Mouse (Mus musculus) right cerebral cortex, postnatal 36 days (tissue): ENCODE measurements around the gene Bcl2l14.

Source experiments
- DNase-seq, 2 experiments: peaks; one replicate each; pipeline ENCODE4 v3.0.0; 2022; ENCODE audit warnings: low spot score in 2 of 2, mixed read lengths in 1 of 2

The Bcl2l14 gene

DNA sequence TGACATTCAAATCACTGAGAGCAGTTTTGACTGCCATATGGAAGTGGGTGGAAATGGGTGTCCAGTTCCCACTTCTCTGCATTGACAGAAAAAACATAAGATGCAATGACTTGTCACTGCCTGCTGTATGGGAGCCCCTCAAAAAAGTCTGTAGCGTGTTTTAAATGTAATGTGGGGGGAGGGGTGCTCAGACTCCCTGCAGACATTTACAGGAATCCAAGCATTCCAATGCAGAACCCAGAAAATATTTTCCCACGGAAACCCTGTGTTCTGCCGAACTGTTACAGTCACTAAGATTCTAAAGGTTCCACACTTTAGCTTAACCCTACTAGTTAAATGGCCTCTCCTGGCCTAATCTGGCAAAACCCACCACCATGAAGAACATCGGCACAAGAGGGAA lies at the start of gene Bcl2l14:
TSS of gene Bcl2l14 (plus strand) at position 301 of the 400 bp plus-strand sequence.
- DNase-seq = no peak

DNA sequence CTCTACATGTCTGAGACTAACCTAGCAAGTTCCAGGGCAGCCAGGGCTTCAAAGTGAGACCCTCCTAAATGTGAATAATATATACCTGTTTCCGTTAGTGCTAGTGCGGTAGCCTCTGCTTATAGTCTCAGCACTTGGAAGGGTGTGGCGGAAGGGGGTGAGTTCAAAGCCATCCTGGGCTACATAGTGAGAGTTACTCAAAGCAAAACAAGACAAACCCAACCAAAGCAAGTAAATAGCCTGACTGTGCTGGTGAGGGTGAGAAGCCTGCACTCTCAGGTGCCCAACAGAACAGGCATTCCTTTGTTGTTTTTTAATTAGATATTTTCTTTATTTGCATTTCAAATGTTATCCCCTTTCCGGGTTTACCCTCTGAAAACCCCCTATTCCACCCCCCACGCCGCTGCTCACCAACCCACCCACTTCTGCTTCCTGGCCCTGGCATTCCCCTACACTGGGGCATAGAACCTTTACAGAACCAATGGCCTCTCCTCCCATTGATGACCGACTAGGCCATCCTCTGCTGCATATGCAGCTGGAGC lies 47.5 kb upstream of the Bcl2l14 start:
- no peak for DNase-seq

DNA sequence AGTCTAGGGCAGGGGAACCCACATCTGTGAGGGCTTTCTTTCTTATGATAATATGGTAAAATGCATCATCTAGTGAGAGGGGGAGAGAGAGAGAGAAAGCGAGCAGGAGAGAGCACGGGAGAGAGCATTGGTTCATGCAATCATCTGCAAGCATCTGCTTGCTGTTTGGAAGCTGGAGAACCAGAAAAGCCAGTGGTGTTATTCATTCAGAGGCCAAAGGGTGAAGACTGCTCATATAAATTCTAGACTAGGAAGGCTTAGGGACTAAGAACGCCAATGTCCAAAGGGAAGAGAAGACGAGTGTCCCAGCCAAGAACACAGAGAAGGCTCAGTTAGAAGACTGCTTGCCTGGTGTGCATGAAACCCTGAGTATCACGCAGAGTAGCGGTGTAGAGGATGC lies 43.2 kb upstream of the Bcl2l14 start:
- no peak for DNase-seq

DNA sequence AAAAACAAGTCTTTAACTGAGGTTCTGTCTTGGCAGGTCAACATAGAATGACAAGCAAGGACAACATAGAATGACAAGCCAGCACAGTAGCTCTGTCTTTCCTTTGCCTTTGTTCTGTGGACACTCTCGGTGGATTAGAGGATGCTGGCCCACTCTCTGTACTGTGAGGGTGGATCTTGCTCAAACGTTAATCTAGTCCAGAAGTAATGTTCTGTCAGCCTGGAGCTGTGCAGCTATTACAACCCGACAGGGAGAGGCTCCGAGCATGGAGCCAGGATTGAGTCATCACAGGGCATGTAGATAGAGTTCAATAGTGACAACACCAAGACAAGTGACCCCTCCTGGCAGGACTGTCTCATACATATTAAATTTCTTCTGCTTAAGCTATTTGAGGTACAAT lies 42.4 kb upstream of the Bcl2l14 start:
- DNase-seq = no peak

DNA sequence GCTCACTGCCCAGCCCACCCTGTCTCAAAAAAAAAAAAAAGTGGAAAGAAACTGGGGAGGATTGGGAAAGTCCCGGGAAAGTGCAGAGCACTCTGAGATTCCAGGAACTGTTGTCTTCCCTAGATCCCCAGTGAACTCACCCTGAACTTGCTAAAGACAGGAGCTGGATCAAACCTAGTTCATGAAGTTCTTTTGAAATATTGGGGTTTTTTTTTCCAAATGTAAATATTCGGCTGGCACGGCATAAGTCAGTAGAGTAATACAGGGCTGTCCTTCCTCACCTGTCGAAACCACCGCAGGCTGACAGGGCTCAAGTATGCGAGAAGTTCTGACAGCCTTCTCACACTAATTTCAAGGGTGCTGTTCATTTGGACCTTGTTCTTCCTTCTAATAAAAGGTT lies 38.5 kb upstream of the Bcl2l14 start:
- DNase-seq = no peak

DNA sequence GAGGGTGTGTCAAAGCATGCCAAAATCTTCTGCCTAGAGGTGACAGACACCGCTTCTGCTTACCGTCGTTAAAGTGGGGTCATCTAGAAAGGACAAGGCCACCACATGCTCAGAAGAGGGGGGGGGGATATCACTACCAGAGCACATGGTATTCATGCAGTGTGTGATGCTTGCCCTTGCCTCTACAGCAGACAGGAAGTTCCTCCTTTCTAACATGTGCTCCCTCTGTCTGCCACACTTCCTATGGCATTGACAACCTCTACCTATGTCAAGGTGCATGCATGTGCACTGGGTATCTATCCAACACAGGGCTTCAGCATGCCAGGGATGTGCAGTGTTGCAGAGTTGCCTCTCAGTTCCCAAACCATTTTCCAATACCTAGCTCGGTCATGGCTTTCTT lies 36.0 kb upstream of the Bcl2l14 start:
- no peak for DNase-seq

DNA sequence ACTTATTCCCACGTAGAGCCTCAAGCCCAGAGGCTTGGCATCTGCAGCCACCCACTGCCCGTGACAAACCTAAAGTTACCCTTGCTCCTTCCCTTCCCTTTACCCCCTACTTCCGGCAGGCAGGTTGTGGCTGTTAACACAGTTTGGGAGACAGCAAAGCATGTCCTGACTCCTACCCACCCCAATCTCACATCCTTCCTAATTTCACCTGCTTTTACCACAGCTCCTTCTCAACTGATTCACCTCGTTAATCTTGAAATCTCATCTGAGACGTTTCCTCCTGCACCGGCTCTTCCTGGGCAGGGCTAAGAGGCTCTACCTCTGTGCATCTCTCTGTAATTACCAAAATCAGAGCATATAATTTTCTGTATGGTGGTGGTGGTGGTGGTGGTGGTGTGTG lies 31.5 kb upstream of the Bcl2l14 start:
- no peak for DNase-seq

DNA sequence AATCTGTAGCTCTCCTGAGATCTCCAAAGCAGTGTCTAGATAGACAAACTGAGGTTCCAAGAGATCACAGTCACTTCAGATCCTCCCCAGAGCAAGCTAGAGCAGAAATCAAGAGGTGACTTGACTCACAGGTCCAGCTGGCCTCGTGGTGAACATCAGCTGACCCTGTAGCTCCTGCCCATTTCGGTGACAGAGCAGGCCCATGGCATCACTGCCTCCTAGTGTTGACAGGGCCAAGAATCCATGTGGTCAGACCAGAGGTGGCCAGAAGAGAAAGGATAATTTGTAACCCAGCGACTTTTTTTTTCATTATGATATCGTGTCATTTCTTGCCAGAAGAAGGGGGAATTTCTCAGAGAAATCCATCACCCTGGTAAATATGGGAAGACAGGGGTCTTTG lies 30.2 kb upstream of the Bcl2l14 start:
- DNase-seq = no peak

DNA sequence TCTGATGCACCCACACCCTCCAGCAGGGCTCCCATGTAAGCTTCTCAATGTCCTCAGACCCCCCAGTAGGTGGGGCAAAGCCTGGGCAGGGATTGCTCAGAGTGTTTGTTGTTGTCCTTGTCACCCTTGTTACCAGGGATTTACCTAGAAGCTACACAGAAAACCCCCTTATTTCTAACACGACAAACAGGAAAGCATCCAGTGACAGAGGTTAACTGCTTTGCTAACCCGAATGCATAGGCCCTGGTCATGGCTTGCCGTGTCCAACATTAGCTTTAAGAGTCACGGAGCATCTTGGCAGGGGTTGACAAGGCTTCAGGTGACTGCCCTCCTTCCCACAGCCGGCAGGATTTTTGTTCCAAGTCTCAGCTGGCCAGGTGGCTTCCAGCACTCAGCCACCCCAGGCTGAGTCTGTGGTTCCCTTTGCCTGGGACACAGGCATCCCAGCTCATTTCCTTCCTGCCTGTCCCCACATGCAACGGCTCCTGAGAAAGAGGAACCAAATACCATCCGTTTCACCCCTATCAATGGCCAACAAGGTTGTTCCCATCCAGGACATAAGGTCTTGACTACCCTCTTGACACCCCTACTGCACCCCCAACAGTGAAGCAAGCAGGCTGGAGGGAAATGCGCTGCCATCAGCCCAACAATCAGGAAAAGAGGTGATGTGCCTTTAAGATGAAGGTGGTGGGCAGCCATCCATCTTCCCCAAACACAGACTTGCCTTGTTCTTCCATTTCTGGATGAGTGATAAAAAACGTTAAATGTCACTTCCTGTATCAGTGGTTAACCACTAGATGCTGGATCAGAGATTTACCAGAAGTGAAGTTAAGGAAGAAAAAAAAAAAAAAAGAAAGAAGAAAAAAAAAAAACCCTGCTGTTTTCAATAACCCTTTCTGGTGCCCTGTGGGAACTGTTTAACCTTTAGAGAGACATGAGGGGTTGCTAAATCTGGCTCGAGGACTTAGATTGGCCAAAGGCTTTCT lies 29.5 kb upstream of the Bcl2l14 start:
- no peak for DNase-seq

DNA sequence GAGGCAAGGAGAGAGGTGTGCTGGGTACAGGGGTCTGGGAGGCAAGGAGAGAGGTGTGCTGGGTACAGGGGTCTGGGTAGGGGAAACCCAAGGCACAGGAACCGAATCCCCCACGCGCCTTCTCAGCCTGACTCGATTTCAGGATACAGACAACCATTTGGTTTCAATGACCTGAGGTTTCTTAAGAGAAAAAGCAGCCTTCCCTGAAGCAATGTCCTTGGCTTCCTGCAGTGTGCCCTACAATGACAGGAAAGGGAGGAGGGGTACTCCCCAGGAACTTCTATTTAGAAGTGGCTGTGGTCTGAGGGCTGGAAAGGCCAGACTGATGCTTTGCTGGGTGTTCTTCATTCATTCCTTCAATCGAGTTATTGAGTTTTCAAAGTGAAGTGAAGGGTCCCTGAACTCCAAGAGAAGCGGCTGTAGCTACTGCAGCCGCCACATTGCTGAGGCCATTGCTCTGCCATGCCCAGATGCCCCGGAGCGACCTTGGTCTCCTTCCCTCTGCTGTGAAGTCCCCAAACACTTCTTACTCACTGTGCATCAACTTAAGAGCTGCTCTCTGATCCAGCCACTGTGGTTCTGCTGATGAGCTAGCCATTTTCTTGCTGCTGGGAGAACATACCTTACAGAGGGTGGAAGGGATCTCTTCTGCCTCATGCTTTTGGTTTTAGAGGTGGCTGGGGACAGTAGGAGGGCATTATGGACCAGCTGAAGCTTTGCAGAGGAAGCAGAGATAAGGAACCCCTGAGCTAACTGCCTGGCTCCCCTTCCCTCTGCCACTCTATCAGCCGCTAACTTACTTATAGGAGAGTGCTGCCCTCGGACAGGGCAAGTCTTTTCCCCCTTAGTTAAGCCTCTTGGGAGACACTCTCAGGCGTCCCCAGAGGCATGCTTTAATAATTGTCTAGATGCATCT lies 28.5 kb upstream of the Bcl2l14 start:
- no peak for DNase-seq

DNA sequence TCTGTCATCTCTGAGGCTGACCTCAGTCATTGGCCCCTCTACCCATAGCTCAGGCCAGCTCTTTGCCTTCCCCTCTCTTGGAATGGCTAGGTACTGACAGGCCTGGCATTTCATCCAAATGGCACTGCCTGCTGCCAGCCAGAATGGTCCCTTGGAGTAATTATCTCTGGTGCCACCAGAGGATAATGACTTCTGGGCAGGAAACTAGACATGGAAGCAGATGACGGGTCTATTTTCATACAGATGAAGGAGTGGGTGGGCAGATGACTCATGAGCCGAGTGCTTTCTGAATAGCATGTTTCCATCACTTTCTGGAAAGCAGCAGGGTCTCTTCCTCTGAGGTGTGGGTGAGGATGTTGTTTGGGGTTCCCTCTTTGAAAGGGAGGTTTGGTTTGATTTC lies 23.2 kb upstream of the Bcl2l14 start:
- DNase-seq = peak; percentile 18 to 42

DNA sequence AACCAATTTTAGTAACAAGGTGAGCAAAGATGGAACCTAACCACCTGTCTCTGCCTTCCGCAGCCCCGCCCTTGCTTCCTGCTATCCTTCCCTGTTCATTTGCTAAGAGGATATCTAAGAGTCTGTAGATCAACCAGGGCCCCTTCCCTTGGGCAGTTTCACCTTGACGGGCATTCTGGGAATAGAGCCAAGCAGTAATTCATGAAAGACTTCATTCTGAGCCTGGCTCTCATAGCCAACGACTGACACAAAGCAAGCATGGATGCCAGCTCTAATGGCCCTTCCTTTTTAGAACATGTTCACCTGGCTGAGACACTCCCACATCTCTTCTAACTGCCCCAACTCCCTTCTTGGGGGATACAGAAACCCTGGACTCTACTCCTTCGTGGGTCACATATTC lies 18.9 kb upstream of the Bcl2l14 start:
- DNase-seq = no peak

DNA sequence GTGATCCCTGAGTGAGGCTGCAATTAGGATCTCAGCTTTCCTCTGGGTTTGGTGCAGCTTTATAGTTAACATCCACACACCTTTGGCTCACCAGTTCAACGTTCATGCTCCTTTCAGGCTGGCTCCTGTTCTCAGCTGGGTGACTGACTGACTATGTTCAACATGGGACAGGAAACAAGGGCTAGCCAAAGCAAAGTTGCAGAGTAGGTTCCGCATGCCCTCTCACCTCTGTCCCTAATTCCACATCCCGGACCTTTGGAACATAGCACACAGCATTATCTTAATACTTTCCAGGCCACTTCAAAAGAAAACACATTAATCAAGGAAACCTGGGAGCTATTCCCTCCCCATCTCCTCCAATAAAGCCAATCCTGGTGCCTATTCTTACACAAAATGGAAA lies 18.3 kb upstream of the Bcl2l14 start:
- DNase-seq = no peak

DNA sequence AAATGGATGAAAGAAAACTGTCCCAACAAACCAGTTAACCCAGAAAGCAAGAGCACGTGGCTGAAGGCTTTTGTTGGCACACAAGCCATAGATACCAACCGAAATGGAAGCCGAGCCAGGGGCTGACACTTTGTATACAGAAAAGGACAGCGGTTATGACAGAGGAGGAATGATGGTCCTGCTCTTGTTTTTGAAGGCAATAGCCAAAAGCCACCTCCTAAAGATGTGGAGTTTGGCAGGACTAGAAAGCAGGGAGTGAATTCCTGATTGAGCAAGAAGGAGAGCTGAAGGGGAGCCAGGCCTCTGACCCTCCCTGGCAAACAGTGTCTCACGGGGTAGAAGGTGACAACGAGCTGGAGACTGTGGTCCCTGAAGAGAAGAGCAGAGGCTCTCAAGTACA lies 14.7 kb upstream of the Bcl2l14 start:
- DNase-seq = no peak

DNA sequence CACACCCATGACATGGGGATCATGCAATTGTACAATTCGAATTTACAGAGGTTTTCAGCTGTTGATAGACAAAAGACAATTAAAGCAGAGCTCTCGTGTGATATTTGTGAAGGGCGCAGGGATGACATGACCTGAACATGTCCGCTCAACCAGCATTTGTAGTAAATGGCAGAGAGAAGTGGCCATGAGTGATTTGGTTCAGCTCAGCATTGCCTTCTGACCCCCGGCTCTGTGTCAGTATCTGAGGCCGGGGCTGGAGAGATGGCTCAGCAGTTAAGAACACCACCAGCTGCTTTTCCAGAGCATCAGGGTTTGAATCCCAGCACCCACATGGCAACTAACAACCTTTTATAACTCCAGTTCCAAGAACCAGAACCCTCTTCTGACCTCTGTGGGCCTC lies 10.2 kb upstream of the Bcl2l14 start:
- DNase-seq = no peak

DNA sequence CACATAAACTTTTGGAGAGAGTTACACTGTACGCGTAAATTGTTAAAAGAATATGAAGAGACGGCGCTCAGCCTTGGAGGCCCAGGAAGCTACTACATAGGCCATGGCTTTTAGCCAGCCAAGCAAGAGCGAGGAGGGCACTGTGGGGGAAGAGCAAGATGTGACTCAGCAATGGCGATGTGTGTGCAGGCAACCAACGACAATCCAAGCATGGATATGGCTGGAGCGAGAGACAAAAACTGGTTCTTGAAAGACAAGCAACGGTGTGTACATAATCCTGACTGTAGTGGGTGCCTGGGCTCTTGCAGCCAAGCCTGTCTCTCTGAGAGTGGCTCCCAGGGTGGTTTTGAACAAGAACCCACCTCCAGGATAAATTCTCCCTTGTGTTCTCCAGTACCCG lies 8.7 kb upstream of the Bcl2l14 start:
- DNase-seq = no peak

DNA sequence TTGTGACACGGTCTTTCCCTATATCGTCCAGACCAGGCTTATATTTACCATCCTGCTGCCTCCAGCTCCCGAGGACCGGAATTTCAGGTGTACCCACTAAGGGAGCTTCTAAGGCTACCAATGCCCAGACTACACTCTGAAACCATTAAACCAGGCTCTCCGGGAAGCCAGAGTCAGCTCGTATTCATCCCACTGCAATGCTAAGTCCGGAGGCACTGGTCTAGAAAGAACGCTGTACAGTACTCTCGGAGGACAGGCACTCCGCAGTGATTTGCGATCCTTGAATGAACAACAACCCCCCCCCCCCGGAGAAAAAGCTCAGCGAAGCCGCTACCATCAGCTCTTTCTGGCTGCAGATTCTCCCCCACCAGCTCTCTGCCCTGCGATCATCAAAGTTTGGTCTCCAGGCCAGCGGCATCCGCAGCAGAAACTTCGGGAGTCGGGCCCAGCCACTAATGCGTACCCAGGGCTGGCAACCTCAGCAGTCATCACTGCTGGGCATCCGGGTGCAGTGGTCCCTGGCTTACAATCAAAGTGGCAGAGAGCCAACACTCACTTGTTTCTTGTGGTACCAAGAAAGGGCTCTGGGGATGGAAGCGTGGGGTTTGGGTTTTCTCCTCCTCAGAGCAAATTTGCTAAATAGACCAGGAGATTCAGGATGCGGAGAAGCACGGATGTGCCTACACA lies 7.6 kb upstream of the Bcl2l14 start:
- DNase-seq = no peak

DNA sequence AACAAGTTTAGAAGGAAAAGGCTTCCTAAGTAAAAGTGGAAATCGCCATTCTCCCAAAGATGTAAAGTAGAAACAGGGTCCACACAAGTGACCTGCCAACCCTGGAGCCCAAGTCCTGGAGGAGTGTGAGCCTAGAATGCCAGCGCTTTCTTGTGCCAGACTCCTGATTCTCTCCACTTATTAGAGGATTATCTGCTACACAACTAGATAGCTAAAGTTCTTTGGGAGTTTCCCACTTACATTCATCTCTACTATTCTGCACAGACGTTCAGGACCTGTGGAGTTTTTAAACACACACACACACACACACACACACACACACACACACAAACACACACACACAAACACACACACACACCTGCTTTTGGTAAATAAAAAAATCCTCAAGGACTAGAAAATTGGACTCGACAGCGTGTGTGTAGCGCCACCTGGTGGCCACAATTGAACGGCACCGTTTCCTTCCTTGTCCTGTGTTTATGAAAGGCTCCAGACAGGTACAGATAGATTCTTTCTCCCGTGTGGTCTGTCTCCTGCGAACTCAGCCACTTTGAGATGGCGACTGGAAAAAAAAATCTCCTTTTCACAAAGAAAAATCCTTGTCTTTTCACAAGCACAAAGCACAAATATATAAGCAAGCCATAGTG lies 6.7 kb upstream of the Bcl2l14 start:
- peak; percentile 60 to 76 for DNase-seq

DNA sequence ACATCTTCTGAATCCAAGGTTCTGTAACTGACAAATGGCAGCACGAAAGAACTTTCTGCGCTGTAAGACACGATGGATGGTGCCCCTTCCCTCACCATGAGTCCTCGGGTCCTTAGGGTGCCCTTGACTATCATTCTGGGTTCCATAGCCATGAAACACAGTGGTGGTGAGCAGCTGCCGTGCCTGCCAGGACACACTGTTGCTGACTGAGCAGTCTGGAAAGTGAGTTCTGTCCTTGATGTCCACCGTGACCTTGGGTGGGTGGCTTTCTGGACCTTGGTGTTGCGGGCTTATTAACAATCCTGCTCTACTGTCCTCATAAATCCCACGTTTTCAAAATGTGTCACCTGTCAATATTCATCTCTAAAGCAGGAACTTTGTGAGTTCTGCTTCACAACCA lies 6.2 kb upstream of the Bcl2l14 start:
- DNase-seq = no peak

DNA sequence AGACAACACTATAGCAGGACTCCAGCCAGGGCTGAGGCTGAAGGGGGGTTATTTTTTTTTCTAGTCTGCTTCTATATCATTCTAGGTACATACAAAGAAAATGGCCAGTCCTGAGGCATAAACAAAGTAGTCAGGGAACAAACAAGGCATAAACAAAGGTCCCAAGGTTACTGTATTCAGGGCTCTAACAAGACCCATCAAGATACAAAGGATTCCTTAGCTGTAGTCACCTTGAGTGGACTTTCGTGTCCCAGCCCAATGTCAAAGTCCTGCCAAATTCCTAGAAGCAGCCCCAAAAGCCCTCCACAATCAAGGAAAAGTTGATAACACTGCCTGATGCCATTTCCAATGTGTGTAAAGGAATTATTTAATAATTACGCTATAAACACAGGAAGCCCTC lies 5.3 kb upstream of the Bcl2l14 start:
- DNase-seq = no peak
